ENCODE assay signal across 11 mouse cellular contexts in genomic region chr4:144997887-144998658, GRCm38 (mm10).
A peak's percentile ranks its signal among the peaks of the same experiment; 100 is the strongest.
DNase-seq lines count a peak whose midpoint lies in the region; ATAC-seq lines count a peak whose summit lies in the region.
"Had no signal": no experiment of that assay in that cellular context is flagged by ENCODE, and none has a peak within 500 bp of the region (broad histone marks: within the 10 kb centered on the region; RNA-seq: fewer than 3 reads in every experiment).

No protein-coding gene starts in this region.

- H3K27ac ChIP-seq in intestine, embryonic 15.5 days: peak overlapping the region; percentile 90

- H3K9me3 ChIP-seq in intestine, embryonic 15.5 days: no peaks in the 10 kb centered on the region
- H3K9me3 ChIP-seq: heart, embryonic 15.5 days had no signal

- H3K4me1 ChIP-seq in intestine, embryonic 15.5 days (replicated peaks): peaks cover 46% of the 10 kb centered on the region

- no peak overlapping the region for H3K4me2 ChIP-seq in intestine, embryonic 15.5 days (replicated peaks)
- H3K4me2 ChIP-seq: heart, embryonic 15.5 days had no signal

- ATAC-seq in intestine, embryonic 15.5 days: peak; percentile 22

- H3K9ac ChIP-seq in intestine, embryonic 15.5 days: no peak overlapping the region
- H3K9ac ChIP-seq: heart, embryonic 15.5 days had no signal

- H3K4me3 ChIP-seq in intestine, embryonic 15.5 days (replicated peaks): no peak overlapping the region
- H3K4me3 ChIP-seq: heart, embryonic 15.5 days had no signal

- H3K27me3 ChIP-seq in intestine, embryonic 15.5 days (replicated peaks): no peaks in the 10 kb centered on the region
- H3K27me3 ChIP-seq: heart, embryonic 15.5 days had no signal

- WGBS in intestine, embryonic 15.5 days: 37% methylated on average over 3 of the region's 3 CpGs

- H3K36me3 ChIP-seq in intestine, embryonic 15.5 days: no peaks in the 10 kb centered on the region
- H3K36me3 ChIP-seq: heart, embryonic 15.5 days had no signal

- peak; percentile 83 for DNase-seq in adrenal gland, adult 2 months
- DNase-seq in adrenal gland, adult 18-20 months (ENCODE audit: low spot score in 2 of 2): no peak
- peak; percentile 35 for DNase-seq in adipocyte (ENCODE audit: low spot score)
- peak; percentile 51 for DNase-seq in lung, postnatal 25 days (ENCODE audit: low spot score)
- DNase-seq in gastrocnemius, postnatal 25 days: no peak
- DNase-seq in heart, adult 8-10 months (ENCODE audit: low spot score): no peak
- no peak for DNase-seq in B cell, adult 2 months
- DNase-seq: cerebellum, adult 11 months; layer of hippocampus, postnatal 36 days had no signal

Comparison
In these comparisons a context has a peak if more than half of its experiments do, and no peak if none do; other contexts are left out.
1. DNase-seq: peak in adrenal gland, adult 2 months (single experiment), adipocyte (single experiment) and lung, postnatal 25 days (single experiment); none in adrenal gland, adult 18-20 months (0 of 2), gastrocnemius, postnatal 25 days (single experiment), heart, adult 8-10 months (single experiment) and B cell, adult 2 months (0 of 2).